Mouse (Mus musculus) MEL (cell line): ENCODE measurements around the gene Cox17. TPM values are rescaled to one million over a fixed set of nuclear protein-coding genes. Genes with fewer than 3 reads are reported as not detected.

ENCODE experiments used
- DNase-seq: peaks from one replicate; pipeline ENCODE4 v3.0.0; 2011; ENCODE audit warnings: low read depth, low spot score
- H3K27ac ChIP-seq: 2 replicates; pipeline ENCODE4 v1.5.1; 2012; ENCODE audit warnings: low read depth, mild to moderate bottlenecking, control low read depth, low read length, moderate library complexity; ENCODE audit not compliant: control insufficient read depth
- H3K27me3 ChIP-seq, 2 experiments: fragments of 150-350 bp in 1 of 2; sonication (generic) in 1 of 2; 2 replicates each; pipeline ENCODE4 v1.6.1; 2012; ENCODE audit warnings: low read length in 2 of 2, mild to moderate bottlenecking in 2 of 2, improper control_type of control experiment in 1 of 2, moderate library complexity in 1 of 2; ENCODE audit not compliant: insufficient read depth in 2 of 2, control insufficient read depth in 1 of 2
- H3K36me3 ChIP-seq, 2 experiments: 2 replicates each; pipeline ENCODE4 v1.6.1; 2012 to 2014; ENCODE audit warnings: low read length in 2 of 2, improper control_type of control experiment in 1 of 2, inconsistent platforms in 1 of 2, mild to moderate bottlenecking in 1 of 2; ENCODE audit not compliant: insufficient read depth in 2 of 2, control insufficient read depth in 1 of 2
- H3K4me1 ChIP-seq, 2 experiments: fragments of 150-350 bp in 1 of 2; sonication (generic) in 1 of 2; 2 replicates each; pipeline ENCODE4 v1.6.1; 2012; ENCODE audit warnings: low read length in 2 of 2, improper control_type of control experiment in 1 of 2, mild to moderate bottlenecking in 1 of 2; ENCODE audit not compliant: insufficient read depth in 2 of 2, control insufficient read depth in 1 of 2
- H3K4me3 ChIP-seq, 2 experiments: fragments of 150-350 bp in 1 of 2; sonication (generic) in 1 of 2; 2 replicates each; pipeline ENCODE4 v1.5.1; 2012; ENCODE audit warnings: low read depth in 2 of 2, low read length in 2 of 2, mild to moderate bottlenecking in 2 of 2, moderate library complexity in 2 of 2, control low read depth in 1 of 2, improper control_type of control experiment in 1 of 2; ENCODE audit not compliant: control insufficient read depth in 1 of 2, insufficient read depth in 1 of 2
- H3K79me2 ChIP-seq: 2 replicates; pipeline ENCODE4 v1.6.1; 2012; ENCODE audit warnings: mild to moderate bottlenecking, low read length, moderate library complexity; ENCODE audit not compliant: control insufficient read depth, poor library complexity, insufficient read depth
- H3K9ac ChIP-seq: 2 replicates; pipeline ENCODE4 v1.6.1; 2012; ENCODE audit warnings: low read depth, mild to moderate bottlenecking, control low read depth, low read length, moderate library complexity; ENCODE audit not compliant: control insufficient read depth, poor library complexity, severe bottlenecking
- H3K9me3 ChIP-seq: fragments of 150-350 bp; sonication (generic); replicated peaks from 2 replicates; pipeline ENCODE4 v1.6.1; 2012; ENCODE audit warnings: mild to moderate bottlenecking, low read length, improper control_type of control experiment, moderate library complexity; ENCODE audit not compliant: insufficient read depth
- BHLHE40 ChIP-seq: IDR thresholded peaks from 2 replicates; pipeline ENCODE4 v1.6.1; 2012; ENCODE audit warnings: low read depth, mild to moderate bottlenecking, inconsistent platforms, low read length, improper control_type of control experiment, borderline replicate concordance
- CHD1 ChIP-seq: IDR thresholded peaks from 2 replicates; pipeline ENCODE4 v1.6.1; 2012; ENCODE audit warnings: low read depth, mild to moderate bottlenecking, inconsistent platforms, low read length, improper control_type of control experiment
- CHD2 ChIP-seq: IDR thresholded peaks from 2 replicates; pipeline ENCODE4 v1.6.1; 2011; ENCODE audit warnings: low read length, improper control_type of control experiment
- E2F4 ChIP-seq: IDR thresholded peaks from 2 replicates; pipeline ENCODE4 v1.6.1; 2011; ENCODE audit warnings: low read depth, low read length, improper control_type of control experiment, borderline replicate concordance
- ELF1 ChIP-seq: IDR thresholded peaks from 2 replicates; pipeline ENCODE4 v1.6.1; 2014; ENCODE audit warnings: low read depth, mild to moderate bottlenecking, inconsistent platforms, low read length, improper control_type of control experiment, moderate library complexity
- ETS1 ChIP-seq: IDR thresholded peaks from 2 replicates; pipeline ENCODE4 v1.6.1; 2012; ENCODE audit warnings: low read depth, mild to moderate bottlenecking, inconsistent platforms, low read length, improper control_type of control experiment, moderate library complexity
- GATA1 ChIP-seq: IDR thresholded peaks from 2 replicates; pipeline ENCODE4 v1.6.1; 2011; ENCODE audit warnings: low read depth, low read length, improper control_type of control experiment
- JUND ChIP-seq: IDR thresholded peaks from 2 replicates; pipeline ENCODE4 v1.6.1; 2011; ENCODE audit warnings: low read depth, mild to moderate bottlenecking, improper control_type of control experiment, low read length
- KAT2A ChIP-seq: conservative IDR thresholded peaks from 2 replicates; pipeline ENCODE4 v1.6.1; 2012; ENCODE audit warnings: low read depth, low read length, improper control_type of control experiment, inconsistent platforms
- MAX ChIP-seq: IDR thresholded peaks from 2 replicates; pipeline ENCODE4 v1.6.1; 2011; ENCODE audit warnings: low read length, improper control_type of control experiment
- MAZ ChIP-seq: IDR thresholded peaks from 2 replicates; pipeline ENCODE4 v1.6.1; 2012; ENCODE audit warnings: low read depth, mild to moderate bottlenecking, inconsistent platforms, low read length, improper control_type of control experiment
- MEF2A ChIP-seq: IDR thresholded peaks from 2 replicates; pipeline ENCODE4 v1.6.1; 2014; ENCODE audit warnings: low read depth, mild to moderate bottlenecking, inconsistent platforms, low read length, improper control_type of control experiment; ENCODE audit not compliant: poor library complexity, insufficient replicate concordance, severe bottlenecking; ENCODE audit errors: extremely low read depth
- MXI1 ChIP-seq: IDR thresholded peaks from 2 replicates; pipeline ENCODE4 v1.6.1; 2011; ENCODE audit warnings: mild to moderate bottlenecking, low read depth, low read length, improper control_type of control experiment
- MYB ChIP-seq: IDR thresholded peaks from 2 replicates; pipeline ENCODE4 v1.6.1; 2011; ENCODE audit warnings: mild to moderate bottlenecking, low read depth, low read length, improper control_type of control experiment
- MYC ChIP-seq: IDR thresholded peaks from 2 replicates; pipeline ENCODE4 v1.6.1; 2011; ENCODE audit warnings: low read depth, mild to moderate bottlenecking, low read length, improper control_type of control experiment, moderate library complexity
- NELFE ChIP-seq: IDR thresholded peaks from 2 replicates; pipeline ENCODE4 v1.6.1; 2011; ENCODE audit warnings: low read depth, low read length, improper control_type of control experiment
- NRF1 ChIP-seq: IDR thresholded peaks from 2 replicates; pipeline ENCODE4 v1.6.1; 2014; ENCODE audit warnings: low read depth, mild to moderate bottlenecking, inconsistent platforms, low read length, improper control_type of control experiment, moderate library complexity; ENCODE audit not compliant: poor library complexity, insufficient read depth, severe bottlenecking
- POLR2A ChIP-seq, 2 experiments: IDR thresholded peaks; 2 replicates each; pipeline ENCODE4 v1.6.1; 2011 to 2012; ENCODE audit warnings: low read length in 2 of 2, mild to moderate bottlenecking in 2 of 2, control low read depth in 1 of 2, improper control_type of control experiment in 1 of 2, low read depth in 1 of 2, moderate library complexity in 1 of 2; ENCODE audit not compliant: control insufficient read depth in 1 of 2, insufficient read depth in 1 of 2, poor library complexity in 1 of 2
- POLR2AphosphoS2 ChIP-seq: IDR thresholded peaks from 2 replicates; pipeline ENCODE4 v1.6.1; 2011; ENCODE audit warnings: low read length, improper control_type of control experiment
- RAD21 ChIP-seq: IDR thresholded peaks from 2 replicates; pipeline ENCODE4 v1.6.1; 2011; ENCODE audit warnings: mild to moderate bottlenecking, low read depth, low read length, improper control_type of control experiment
- RCOR1 ChIP-seq: IDR thresholded peaks from 2 replicates; pipeline ENCODE4 v1.6.1; 2012; ENCODE audit warnings: low read depth, mild to moderate bottlenecking, inconsistent platforms, low read length, improper control_type of control experiment
- SIN3A ChIP-seq: IDR thresholded peaks from 2 replicates; pipeline ENCODE4 v1.6.1; 2012; ENCODE audit warnings: low read length, improper control_type of control experiment, inconsistent platforms
- SMC3 ChIP-seq: IDR thresholded peaks from 2 replicates; pipeline ENCODE4 v1.6.1; 2011; ENCODE audit warnings: low read depth, low read length, improper control_type of control experiment
- TAL1 ChIP-seq: IDR thresholded peaks from 2 replicates; pipeline ENCODE4 v1.6.1; 2012; ENCODE audit warnings: mild to moderate bottlenecking, inconsistent platforms, low read length, moderate library complexity, mixed read lengths
- TBP ChIP-seq: IDR thresholded peaks from 2 replicates; pipeline ENCODE4 v1.8.0; 2011; ENCODE audit warnings: low read depth, low read length, improper control_type of control experiment
- TCF12 ChIP-seq: IDR thresholded peaks from 2 replicates; pipeline ENCODE4 v1.6.1; 2014; ENCODE audit warnings: low read depth, mild to moderate bottlenecking, inconsistent platforms, low read length, improper control_type of control experiment, moderate library complexity
- USF1 ChIP-seq: IDR thresholded peaks from 2 replicates; pipeline ENCODE4 v1.6.1; 2014; ENCODE audit warnings: low read depth, mild to moderate bottlenecking, inconsistent platforms, low read length, improper control_type of control experiment, moderate library complexity
- USF2 ChIP-seq, 2 experiments: IDR thresholded peaks; 2 replicates each; pipeline ENCODE4 v1.6.1; 2011 to 2012; ENCODE audit warnings: improper control_type of control experiment in 2 of 2, low read length in 2 of 2, borderline replicate concordance in 1 of 2, inconsistent platforms in 1 of 2, low read depth in 1 of 2, mild to moderate bottlenecking in 1 of 2; ENCODE audit not compliant: insufficient read depth in 1 of 2
- ZKSCAN1 ChIP-seq: IDR thresholded peaks from 2 replicates; pipeline ENCODE4 v1.6.1; 2012; ENCODE audit warnings: low read depth, mild to moderate bottlenecking, inconsistent platforms, low read length, improper control_type of control experiment, moderate library complexity
- ZMIZ1 ChIP-seq: IDR thresholded peaks from 2 replicates; pipeline ENCODE4 v1.6.1; 2012; ENCODE audit warnings: low read depth, mild to moderate bottlenecking, inconsistent platforms, low read length, improper control_type of control experiment, moderate library complexity
- ZNF384 ChIP-seq: IDR thresholded peaks from 2 replicates; pipeline ENCODE4 v1.6.1; 2012; ENCODE audit warnings: low read depth, mild to moderate bottlenecking, inconsistent platforms, low read length, improper control_type of control experiment
- polyA plus RNA-seq, 2 experiments: library from polyadenylated mRNA; stranded (reverse) in 1 of 2; unstranded in 1 of 2; fragments of >175 nt in 1 of 2; fragments of >200 nt in 1 of 2; gene quantifications; 2 replicates each; pipeline versions ENCODE4 v1.2.1 to v1.2.4; 2012; ENCODE audit warnings: low replicate concordance in 2 of 2, low read depth in 1 of 2; ENCODE audit not compliant: insufficient read length in 2 of 2, insufficient read depth in 1 of 2, missing spikeins in 1 of 2
- total RNA-seq: library from RNA; depleted of rRNA; stranded (reverse); fragments of 300-350 nt; gene quantifications from 2 replicates; pipeline ENCODE4 v1.2.3, GENCODE M21; 2012

The Cox17 gene
- total and polyA plus RNA-seq, 3 experiments: 269 to 295 TPM; not detected in 1

GRCm38 (mm10) chr16:38359241-38359640, 12.4 kb downstream of the Cox17 start:
- DNase-seq: no peak
- TF ChIP-seq KAT2A (no peak), ZMIZ1 (no peak), CHD2 (no peak), SIN3A (no peak), USF1 (no peak), MAX (no peak), ETS1 (no peak), NELFE (no peak), JUND (no peak), TCF12 (no peak), E2F4 (no peak), NRF1 (no peak), USF2 (IDR thresholded peaks at IDR 0.05; ENCODE audit: borderline replicate concordance in 1 of 2, insufficient read depth in 1 of 2, low read depth in 1 of 2, low read length in 2 of 2) (no peak), ELF1 (no peak), ZNF384 (no peak)

GRCm38 (mm10) chr16:38359857-38360256, 13.1 kb downstream of the Cox17 start:
- Histone ChIP-seq H3K36me3 (peaks cover 0 to 33% of the 10 kb centered on the region in 2 experiments; a peak in 2 of 4 replicates), H3K79me2 (no peaks in the 10 kb centered on the region), H3K4me1 (peaks cover 32 to 36% of the 10 kb centered on the region in 2 experiments), H3K27ac (no peak overlapping the region), H3K9me3 (no peaks in the 10 kb centered on the region), H3K4me3 (no peak overlapping the region), H3K27me3 (no peaks in the 10 kb centered on the region), H3K9ac (no peak overlapping the region)
- peak; percentile 49 for DNase-seq
- TF ChIP-seq USF2 (IDR thresholded peaks at IDR 0.05; ENCODE audit: borderline replicate concordance in 1 of 2, insufficient read depth in 1 of 2, low read depth in 1 of 2, low read length in 2 of 2) (no peak), RAD21 (no peak), MAZ (0 out of 2 replicates have a peak, but pooled peaks have one; percentile 12), NELFE (0 out of 2 replicates have a peak, but pooled peaks have one; percentile 19), TBP (no peak), E2F4 (no peak), MEF2A (no peak), GATA1 (peak; percentile 36; the same call in 1 of the 2 replicates), ETS1 (peak; percentile 68), CHD2 (no peak), MYB (no peak), MXI1 (peak; percentile 47; the same call in 1 of the 2 replicates), POLR2AphosphoS2 (no peak), MAX (no peak), ELF1 (no peak), MYC (0 out of 2 replicates have a peak, but pooled peaks have one; percentile 17), ZNF384 (no peak), BHLHE40 (peak; percentile 46; the same call in 1 of the 2 replicates), SMC3 (no peak), TAL1 (peak; percentile 45), ZKSCAN1 (no peak), SIN3A (peak; percentile 67), CHD1 (0 out of 2 replicates have a peak, but pooled peaks have one; percentile 49), RCOR1 (0 out of 2 replicates have a peak, but pooled peaks have one; percentile 20), POLR2A (IDR thresholded peaks at IDR 0.05; ENCODE audit: control insufficient read depth in 1 of 2, insufficient read depth in 1 of 2, low read depth in 1 of 2, low read length in 2 of 2, poor library complexity in 1 of 2) (no peak)

More at GRCm38 (mm10) chr16:38359241-38359640, 12.4 kb downstream of the Cox17 start:
- Histone ChIP-seq H3K36me3 (peaks cover 0 to 37% of the 10 kb centered on the region in 2 experiments; a peak in 2 of 4 replicates), H3K27me3 (no peaks in the 10 kb centered on the region), H3K9ac (no peak overlapping the region), H3K4me3 (no peak overlapping the region), H3K9me3 (no peaks in the 10 kb centered on the region), H3K27ac (no peak overlapping the region), H3K4me1 (peaks cover 34 to 35% of the 10 kb centered on the region in 2 experiments), H3K79me2 (no peaks in the 10 kb centered on the region)
